Mouse (Mus musculus) lung, embryonic 16.5 days (tissue): Measurements from ENCODE around the gene Xrcc6. TPM values are rescaled to one million over a fixed set of nuclear protein-coding genes. Genes with fewer than 3 reads are reported as not detected.

ENCODE experiments used
- ATAC-seq: fragments of 200-750 bp; cut with Nextera tagmentation; 2 replicates; pipeline ENCODE4 v1.8.0; 2017; ENCODE audit warnings: low read depth, mild to moderate bottlenecking, moderate library complexity
- H3K27ac ChIP-seq: fragments of 300-500 bp; sonication (generic); 2 replicates; pipeline ENCODE4 v1.5.1; 2014; ENCODE audit warnings: mild to moderate bottlenecking, control low read depth, low read length
- H3K27me3 ChIP-seq: fragments of 300-500 bp; sonication (generic); 2 replicates; pipeline ENCODE4 v1.6.1; 2014; ENCODE audit warnings: low read depth, low read length, mixed read lengths; ENCODE audit not compliant: control insufficient read depth, insufficient read depth
- H3K36me3 ChIP-seq: fragments of 300-500 bp; sonication (generic); 2 replicates; pipeline ENCODE4 v1.6.1; 2014; ENCODE audit warnings: low read length; ENCODE audit not compliant: control insufficient read depth, insufficient read depth
- H3K4me1 ChIP-seq: fragments of 300-500 bp; sonication (generic); replicated peaks from 2 replicates; pipeline ENCODE4 v1.6.1; 2014; ENCODE audit warnings: low read length, mixed read lengths; ENCODE audit not compliant: control insufficient read depth, insufficient read depth
- H3K4me2 ChIP-seq: fragments of 300-500 bp; sonication (generic); 2 replicates; pipeline ENCODE4 v1.6.1; 2014; ENCODE audit warnings: low read depth, low read length, control low read depth
- H3K4me3 ChIP-seq: fragments of 300-500 bp; sonication (generic); 2 replicates; pipeline ENCODE4 v1.5.1; 2014; ENCODE audit warnings: mild to moderate bottlenecking, low read length, control low read depth
- H3K9ac ChIP-seq: fragments of 300-500 bp; sonication (generic); 2 replicates; pipeline ENCODE4 v1.6.1; 2014; ENCODE audit warnings: low read length, control low read depth
- H3K9me3 ChIP-seq: fragments of 300-500 bp; sonication (generic); 2 replicates; pipeline ENCODE4 v1.6.1; 2016; ENCODE audit warnings: low read length; ENCODE audit not compliant: control insufficient read depth
- WGBS: fragments of 180-500 bp; shearing (Covaris S2); extraction: QIAGEN DNeasy Blood & Tissue Kit; methylation state at CpG from one replicate; pipeline ENCODE4 v1.1.7; 2014; 5-methylcytosine and 5-hydroxymethylcytosine counted together
- polyA plus RNA-seq: library from polyadenylated mRNA; unstranded; fragments of >200 nt; fragmentation: Nextera tagmentation; extraction: Ambion mirVana; gene quantifications from 2 replicates; pipeline ENCODE4 v1.2.1, GENCODE M21; 2015

Xrcc6 gene
- 72.0 and 77.0 TPM in 2 replicates for polyA plus RNA-seq

- Histone ChIP-seq H3K4me1 (peaks cover 4% of the 10 kb centered on the region; the same call in 1 of the 2 replicates), H3K9me3 (no peaks in the 10 kb centered on the region), H3K27me3 (no peaks in the 10 kb centered on the region), H3K4me2 (no peak within 1 kb of the TSS), H3K4me3 (no peak within 1 kb of the TSS), H3K9ac (no peak within 1 kb of the TSS), H3K27ac (no peak within 1 kb of the TSS), H3K36me3 (no peaks in the 10 kb centered on the region)
- ATAC-seq, result no peak
- WGBS, result 79% methylated on average over 3 of the region's 3 CpGs
Measured at GRCm38 (mm10) chr15:81987646-81988045, at the start of gene Xrcc6. Gene Xrcc6, plus strand, starts transcription at chr15:81987835.

- H3K9me3 ChIP-seq, result no peaks in the 10 kb centered on the region
- no peak overlapping the region for H3K27ac ChIP-seq
- no peak overlapping the region for H3K4me3 ChIP-seq
- peak; percentile 39; the same call in 1 of the 2 replicates for ATAC-seq
- no peak overlapping the region for H3K9ac ChIP-seq
- peaks cover 17% of the 10 kb centered on the region for H3K4me1 ChIP-seq
- WGBS, result 20% methylated on average over 2 of the region's 2 CpGs
- no peak overlapping the region for H3K4me2 ChIP-seq
- no peaks in the 10 kb centered on the region for H3K36me3 ChIP-seq
- H3K27me3 ChIP-seq, result no peaks in the 10 kb centered on the region; the same call in 1 of the 2 replicates
Measured at GRCm38 (mm10) chr15:81938246-81938645, 49.4 kb upstream of the Xrcc6 start.

GRCm38 (mm10) chr15:81939157-81939715 lies 48.4 kb upstream of the Xrcc6 start:
- no peak overlapping the region for H3K27ac ChIP-seq
- 80% methylated on average over 10 of the region's 10 CpGs for WGBS
- H3K9me3 ChIP-seq, result no peaks in the 10 kb centered on the region
- no peaks in the 10 kb centered on the region for H3K36me3 ChIP-seq
- no peak for ATAC-seq
- H3K4me1 ChIP-seq, result peaks cover 17% of the 10 kb centered on the region
- no peak overlapping the region for H3K9ac ChIP-seq
- no peak overlapping the region for H3K4me2 ChIP-seq
- no peaks in the 10 kb centered on the region; the same call in 1 of the 2 replicates for H3K27me3 ChIP-seq
- no peak overlapping the region for H3K4me3 ChIP-seq

- 77% methylated on average over 4 of the region's 4 CpGs for WGBS
- Histone ChIP-seq H3K9ac (no peak overlapping the region), H3K36me3 (no peaks in the 10 kb centered on the region), H3K4me1 (peaks cover 17% of the 10 kb centered on the region), H3K27ac (no peak overlapping the region), H3K4me2 (no peak overlapping the region), H3K27me3 (no peaks in the 10 kb centered on the region; the same call in 1 of the 2 replicates), H3K9me3 (no peaks in the 10 kb centered on the region), H3K4me3 (no peak overlapping the region)
- ATAC-seq, result no peak
Measured at GRCm38 (mm10) chr15:81939774-81940173, 47.9 kb upstream of the Xrcc6 start.

GRCm38 (mm10) chr15:81940219-81940618 lies 47.4 kb upstream of the Xrcc6 start:
- no peak for ATAC-seq
- 82% methylated on average over 5 of the region's 5 CpGs for WGBS
- Histone ChIP-seq H3K9ac (no peak overlapping the region), H3K4me1 (peaks cover 17% of the 10 kb centered on the region), H3K27ac (no peak overlapping the region), H3K9me3 (no peaks in the 10 kb centered on the region), H3K4me2 (no peak overlapping the region), H3K4me3 (no peak overlapping the region), H3K36me3 (no peaks in the 10 kb centered on the region), H3K27me3 (no peaks in the 10 kb centered on the region; the same call in 1 of the 2 replicates)

GRCm38 (mm10) chr15:81941010-81941409 lies 46.6 kb upstream of the Xrcc6 start:
- Histone ChIP-seq H3K9ac (no peak overlapping the region), H3K27ac (no peak overlapping the region), H3K9me3 (no peaks in the 10 kb centered on the region), H3K4me1 (peaks cover 17% of the 10 kb centered on the region), H3K27me3 (no peaks in the 10 kb centered on the region; the same call in 1 of the 2 replicates), H3K4me2 (no peak overlapping the region), H3K36me3 (no peaks in the 10 kb centered on the region), H3K4me3 (no peak overlapping the region)
- no peak for ATAC-seq
- 86% methylated on average over 2 of the region's 2 CpGs for WGBS

- Histone ChIP-seq H3K4me3 (no peak overlapping the region), H3K9ac (no peak overlapping the region), H3K9me3 (no peaks in the 10 kb centered on the region), H3K36me3 (no peaks in the 10 kb centered on the region), H3K27me3 (no peaks in the 10 kb centered on the region), H3K4me2 (no peak overlapping the region), H3K4me1 (no peaks in the 10 kb centered on the region), H3K27ac (no peak overlapping the region)
- 23% methylated on average over 9 of the region's 9 CpGs for WGBS
- no peak; the same call in 1 of the 2 replicates for ATAC-seq
Measured at GRCm38 (mm10) chr15:81943176-81943749, 44.4 kb upstream of the Xrcc6 start.

GRCm38 (mm10) chr15:81949076-81949475 lies 38.6 kb upstream of the Xrcc6 start:
- no peaks in the 10 kb centered on the region for H3K27me3 ChIP-seq
- H3K9ac ChIP-seq, result no peak overlapping the region
- no peak overlapping the region for H3K27ac ChIP-seq
- WGBS, result 72% methylated on average over 10 of the region's 10 CpGs
- H3K9me3 ChIP-seq, result no peaks in the 10 kb centered on the region
- H3K4me2 ChIP-seq, result no peak overlapping the region
- peaks cover 7% of the 10 kb centered on the region for H3K36me3 ChIP-seq
- ATAC-seq, result no peak
- no peak overlapping the region for H3K4me3 ChIP-seq
- no peaks in the 10 kb centered on the region for H3K4me1 ChIP-seq

GRCm38 (mm10) chr15:81949476-81950131 lies 38.0 kb upstream of the Xrcc6 start:
- WGBS, result 69% methylated on average over 11 of the region's 11 CpGs
- H3K9me3 ChIP-seq, result no peaks in the 10 kb centered on the region

More at GRCm38 (mm10) chr15:81949476-81950131, 38.0 kb upstream of the Xrcc6 start:
- Histone ChIP-seq H3K27me3 (no peaks in the 10 kb centered on the region), H3K9ac (no peak overlapping the region), H3K27ac (no peak overlapping the region), H3K4me3 (no peak overlapping the region), H3K36me3 (peaks cover 11% of the 10 kb centered on the region), H3K4me1 (no peaks in the 10 kb centered on the region), H3K4me2 (no peak overlapping the region)
- no peak for ATAC-seq
